In genomic region chr9:51076300-51076978, GRCm38 (mm10) we compare ENCODE assay signal across 8 mouse cellular contexts. TPM values are rescaled to one million over a fixed set of nuclear protein-coding genes. Genes with fewer than 3 reads are reported as not detected.
DNase-seq lines count a peak whose midpoint lies in the region; ATAC-seq and TF ChIP-seq lines count a peak whose summit lies in the region.
"Had no signal": no experiment of that assay in that cellular context is flagged by ENCODE, and none has a peak within 500 bp of the region (broad histone marks: within the 10 kb centered on the region; RNA-seq: fewer than 3 reads in every experiment).

No protein-coding gene starts in this region.

- H3K4me1 ChIP-seq in embryonic facial prominence, embryonic 12.5 days, result peaks cover 8% of the 10 kb centered on the region; the same call in 1 of the 2 replicates
- peaks cover 20% of the 10 kb centered on the region for H3K4me1 ChIP-seq in limb, embryonic 15.5 days
- 0 out of 2 replicates have a peak, but pooled peaks cover 3% of the 10 kb centered on the region for H3K4me1 ChIP-seq in midbrain, postnatal 0 days (ENCODE audit: insufficient read depth, low read length)

- H3ac ChIP-seq in C2C12 (ENCODE audit: control insufficient read depth, insufficient read length, low read depth), result peak overlapping the region; percentile 52

- H3K27me3 ChIP-seq in C2C12 (ENCODE audit: control insufficient read depth, insufficient read depth, insufficient read length), result no peaks in the 10 kb centered on the region
- H3K27me3 ChIP-seq in embryonic facial prominence, embryonic 12.5 days, result 0 out of 2 replicates have a peak, but pooled peaks cover 3% of the 10 kb centered on the region
- no peaks in the 10 kb centered on the region for H3K27me3 ChIP-seq in limb, embryonic 15.5 days
- H3K27me3 ChIP-seq in midbrain, postnatal 0 days (ENCODE audit: insufficient read depth, low read length), result peaks cover 11% of the 10 kb centered on the region; the same call in 1 of the 2 replicates

- H3K9me3 ChIP-seq in embryonic facial prominence, embryonic 12.5 days, result no peaks in the 10 kb centered on the region
- no peaks in the 10 kb centered on the region for H3K9me3 ChIP-seq in limb, embryonic 15.5 days
- H3K9me3 ChIP-seq in midbrain, postnatal 0 days (ENCODE audit: low read length), result no peaks in the 10 kb centered on the region

- no peak for TF ChIP-seq CTCF in C2C12 (IDR thresholded peaks at IDR 0.05; ENCODE audit: control insufficient read depth, insufficient read depth, insufficient read length)
- TF ChIP-seq CTCF in midbrain, postnatal 0 days (IDR thresholded peaks at IDR 0.05), result no peak

- peak; percentile 24; the same call in 1 of the 2 replicates for ATAC-seq in embryonic facial prominence, embryonic 12.5 days (ENCODE audit: insufficient number of reproducible peaks, insufficient read depth, low FRiP score, low TSS enrichment)
- peak; percentile 20; the same call in 1 of the 2 replicates for ATAC-seq in limb, embryonic 15.5 days (ENCODE audit: insufficient number of reproducible peaks, low FRiP score, low TSS enrichment, low read depth)
- no peak for ATAC-seq in midbrain, postnatal 0 days (ENCODE audit: low FRiP score)

- peak overlapping the region; percentile 78 for H3K4me2 ChIP-seq in embryonic facial prominence, embryonic 12.5 days (replicated peaks)
- H3K4me2 ChIP-seq in limb, embryonic 15.5 days, result peak overlapping the region; percentile 72
- peak overlapping the region; percentile 64 for H3K4me2 ChIP-seq in midbrain, postnatal 0 days (ENCODE audit: low read depth, low read length, poor library complexity, severe bottlenecking)

- intact Hi-C loops in heart, postnatal 36 days (cut with DNase I), result loop anchor here (2.0 to 5.0 kb wide), 3 partner anchors 26 to 459 kb away; partner anchors contain the start of genes 4833427G06Rik, Nkapd1 and Pih1d2

- H3K36me3 ChIP-seq in C2C12 (ENCODE audit: control insufficient read depth, insufficient read depth), result peaks cover 8% of the 10 kb centered on the region
- H3K36me3 ChIP-seq in embryonic facial prominence, embryonic 12.5 days, result no peaks in the 10 kb centered on the region
- no peaks in the 10 kb centered on the region for H3K36me3 ChIP-seq in limb, embryonic 15.5 days
- no peaks in the 10 kb centered on the region for H3K36me3 ChIP-seq in midbrain, postnatal 0 days (ENCODE audit: insufficient read depth, low read length)

- under 1% methylated on average over 17 of the region's 17 CpGs for WGBS in embryonic facial prominence, embryonic 12.5 days
- WGBS in limb, embryonic 15.5 days, result under 1% methylated on average over 17 of the region's 17 CpGs
- WGBS in midbrain, postnatal 0 days, result 0% methylated on average over 17 of the region's 17 CpGs

- no peaks in the 10 kb centered on the region for H3K79me3 ChIP-seq in C2C12 (ENCODE audit: low read depth)

- H3K27ac ChIP-seq in embryonic facial prominence, embryonic 12.5 days, result no peak overlapping the region; the same call in 1 of the 2 replicates
- H3K27ac ChIP-seq in limb, embryonic 15.5 days, result peak overlapping the region; percentile 79
- no peak overlapping the region for H3K27ac ChIP-seq in midbrain, postnatal 0 days (ENCODE audit: low read depth, low read length)

- peak; percentile 43 for DNase-seq in NIH3T3 (ENCODE audit: low read depth)
- DNase-seq in heart, postnatal 36 days, result peak; percentile 23 to 41
- no peak for DNase-seq in midbrain, postnatal 0 days (ENCODE audit: low spot score)
- DNase-seq in T-cell, adult 2 months (ENCODE audit: low spot score), result no peak

- H3K4me3 ChIP-seq in C2C12 (ENCODE audit: insufficient read depth, poor library complexity, severe bottlenecking), result peak overlapping the region; percentile 43
- peak overlapping the region; percentile 45 for H3K4me3 ChIP-seq in embryonic facial prominence, embryonic 12.5 days
- H3K4me3 ChIP-seq in limb, embryonic 15.5 days, result peak overlapping the region; percentile 44
- peak overlapping the region; percentile 33 for H3K4me3 ChIP-seq in midbrain, postnatal 0 days (ENCODE audit: low read depth, low read length)

- peaks cover 24% of the 10 kb centered on the region for H3K79me2 ChIP-seq in C2C12 (ENCODE audit: control insufficient read depth, insufficient read depth)

- H3K9ac ChIP-seq in embryonic facial prominence, embryonic 12.5 days, result peak overlapping the region; percentile 43
- peak overlapping the region; percentile 18 for H3K9ac ChIP-seq in limb, embryonic 15.5 days
- 0 out of 2 replicates have a peak overlapping the region, but pooled peaks have one; percentile 26 for H3K9ac ChIP-seq in midbrain, postnatal 0 days (replicated peaks; ENCODE audit: low read length, poor library complexity, severe bottlenecking)

TF ChIP-seq in C2C12, 6 proteins besides CTCF, POLR2A, EP300 and RAD21:
- TF ChIP-seq MAX (IDR thresholded peaks at IDR 0.05), result no peak
- TF ChIP-seq FOSL1 (IDR thresholded peaks at IDR 0.05; ENCODE audit: insufficient read depth, low read length, poor library complexity, severe bottlenecking), result no peak
- TF ChIP-seq USF1 (IDR thresholded peaks at IDR 0.05; ENCODE audit: low read depth), result no peak
- no peak for TF ChIP-seq CEBPB (IDR thresholded peaks at IDR 0.05; ENCODE audit: low read depth)
- TF ChIP-seq MYOD1 (IDR thresholded peaks at IDR 0.05; ENCODE audit: control insufficient read depth, insufficient read length, low read depth), result no peak

RNA-seq across cellular contexts. Expression of gene Layn, which starts 0.5 kb away (rescaled TPM):
- polyA plus RNA-seq in C2C12 (2012; fragmentation: generic; extraction: Trizol), result 28.8 TPM
- 3.5 and 5.1 TPM in 2 replicates for polyA plus RNA-seq in embryonic facial prominence, embryonic 12.5 days (2016; fragmentation: Nextera tagmentation; extraction: Ambion mirVana)
- total RNA-seq in heart, postnatal 36 days (2021), result 1 to 10 TPM; 6.5 to 6.9 TPM
- polyA plus RNA-seq in limb, embryonic 15.5 days (2015; fragmentation: Nextera tagmentation; extraction: Ambion mirVana), result 9.4 and 10.6 TPM in 2 replicates
- total RNA-seq in midbrain, postnatal 0 days (2014; rRNA removed), result 0.85 and 2.2 TPM in 2 replicates
- 1.3 and 1.8 TPM in 2 replicates for polyA plus RNA-seq in midbrain, postnatal 0 days (2015; fragmentation: Nextera tagmentation; extraction: Ambion mirVana)

RNA-seq across cellular contexts. Expression of gene Btg4, which starts 15.7 kb away (rescaled TPM):
- not detected for polyA plus RNA-seq in C2C12 (2012; fragmentation: generic; extraction: Trizol)
- polyA plus RNA-seq in embryonic facial prominence, embryonic 12.5 days (2016; fragmentation: Nextera tagmentation; extraction: Ambion mirVana), result not detected in 2 replicates
- total RNA-seq in heart, postnatal 36 days (2021), result not detected
- not detected in 2 replicates for polyA plus RNA-seq in limb, embryonic 15.5 days (2015; fragmentation: Nextera tagmentation; extraction: Ambion mirVana)
- total RNA-seq in midbrain, postnatal 0 days (2014; rRNA removed), result not detected in 2 replicates
- not detected in 2 replicates for polyA plus RNA-seq in midbrain, postnatal 0 days (2015; fragmentation: Nextera tagmentation; extraction: Ambion mirVana)
- polyA plus RNA-seq: gonadal fat pad, adult 2 months had no signal

RNA-seq across cellular contexts. Expression of gene 4833427G06Rik, which starts 25.4 kb away (rescaled TPM):
- polyA plus RNA-seq in C2C12 (2012; fragmentation: generic; extraction: Trizol), result 2.0 TPM
- polyA plus RNA-seq in embryonic facial prominence, embryonic 12.5 days (2016; fragmentation: Nextera tagmentation; extraction: Ambion mirVana), result 0.17 TPM in 1 of 2 replicates, not detected in the other
- total RNA-seq in heart, postnatal 36 days (2021), result not detected
- polyA plus RNA-seq in limb, embryonic 15.5 days (2015; fragmentation: Nextera tagmentation; extraction: Ambion mirVana), result not detected in 2 replicates
- not detected in 2 replicates for total RNA-seq in midbrain, postnatal 0 days (2014; rRNA removed)
- 0.47 and 0.80 TPM in 2 replicates for polyA plus RNA-seq in midbrain, postnatal 0 days (2015; fragmentation: Nextera tagmentation; extraction: Ambion mirVana)

Comparison
In these comparisons a context has a peak if more than half of its experiments do, and no peak if none do; other contexts are left out.
1. DNase-seq: peak in NIH3T3 (single experiment) and heart, postnatal 36 days (2 of 2); none in midbrain, postnatal 0 days (single experiment) and T-cell, adult 2 months (single experiment).
2. Peak in every context shown above with its lines, with median percentiles within 50 percentile points of each other: H3K4me3 ChIP-seq, H3K4me2 ChIP-seq and H3K9ac ChIP-seq.